Mouse (Mus musculus): ENCODE data around the gene Tnik. TPM values are rescaled to one million over a fixed set of nuclear protein-coding genes. Genes with fewer than 3 reads are reported as not detected.
A peak's percentile ranks its signal among the peaks of the same experiment; 100 is the strongest.

Gene Tnik
- 36.2 and 37.8 TPM in 2 replicates for polyA plus RNA-seq (2016; fragmentation: Nextera tagmentation; extraction: Ambion mirVana)

DNA sequence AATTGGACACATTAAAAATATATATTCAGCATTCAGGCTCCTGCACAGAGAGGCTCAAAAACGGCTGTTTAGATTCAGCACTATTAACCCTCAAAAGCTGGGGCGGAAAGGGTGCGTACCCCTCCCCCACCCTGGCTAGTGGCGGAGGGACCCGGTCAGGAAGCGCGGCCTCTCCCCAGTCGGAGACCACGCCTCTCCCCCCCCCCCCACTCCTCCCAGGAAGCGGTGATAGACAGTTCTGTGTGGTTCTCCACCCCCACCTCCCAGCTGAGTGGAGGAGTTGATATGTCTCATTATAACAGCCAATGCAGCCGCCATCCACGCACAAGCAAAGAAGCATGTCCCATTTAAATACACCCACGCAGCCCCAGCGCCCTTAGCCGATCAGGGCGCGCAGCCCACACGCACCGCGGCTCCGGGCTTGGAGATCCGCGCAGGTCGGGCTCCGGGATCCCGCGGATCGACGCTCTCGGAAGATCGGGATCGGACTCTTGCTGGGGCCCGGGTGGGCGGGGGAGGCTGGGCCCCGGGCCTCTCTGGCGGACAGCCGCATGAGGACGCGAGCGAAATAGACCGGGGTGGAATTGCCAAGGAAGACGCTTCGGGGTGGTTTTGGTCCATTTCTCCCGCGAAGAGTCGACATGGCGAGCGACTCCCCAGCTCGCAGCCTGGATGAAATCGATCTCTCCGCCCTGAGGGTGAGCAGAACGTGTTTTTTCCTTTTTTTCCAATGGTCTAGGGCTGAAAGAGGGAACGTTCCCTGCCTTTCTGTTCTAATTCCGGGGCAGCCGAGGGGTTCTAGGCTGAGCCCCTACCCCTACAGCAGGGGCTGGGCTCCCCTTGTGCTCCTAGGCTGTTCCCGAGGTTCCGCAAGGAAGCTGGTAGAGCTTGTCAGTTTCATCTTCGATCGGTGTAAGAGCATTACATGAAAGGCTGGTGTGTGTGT, at the start of gene Tnik:
TSS of gene Tnik (plus strand) at position 213 of the 946 bp plus-strand sequence.
- Histone ChIP-seq H3K4me1 (peaks cover 45% of the 10 kb centered on the region), H3K4me3 (replicated peaks) (peak within 1 kb of the TSS; percentile 73), H3K36me3 (replicated peaks) (no peaks in the 10 kb centered on the region), H3K27me3 (peaks cover 9% of the 10 kb centered on the region), H3K27ac (peak within 1 kb of the TSS; percentile 88), H3K9me3 (no peaks in the 10 kb centered on the region), H3K4me2 (peak within 1 kb of the TSS; percentile 91), H3K9ac (peak within 1 kb of the TSS; percentile 79)
- peak; percentile 91 for ATAC-seq (ENCODE audit: low FRiP score)
- under 1% methylated on average over 59 of the region's 59 CpGs for WGBS

GRCm38 (mm10) chr3:28214886-28215311, 48.1 kb upstream of the Tnik start:
- H3K9ac ChIP-seq: no peak overlapping the region
- no peaks in the 10 kb centered on the region for H3K9me3 ChIP-seq
- 0 out of 2 replicates have a peak, but pooled peaks cover 3% of the 10 kb centered on the region for H3K4me1 ChIP-seq
- no peak for ATAC-seq (ENCODE audit: low FRiP score)
- H3K27me3 ChIP-seq: 0 out of 2 replicates have a peak, but pooled peaks cover 5% of the 10 kb centered on the region
- no peak overlapping the region for H3K4me3 ChIP-seq (replicated peaks)
- H3K36me3 ChIP-seq (replicated peaks): no peaks in the 10 kb centered on the region
- H3K27ac ChIP-seq: no peak overlapping the region
- no peak overlapping the region for H3K4me2 ChIP-seq
- 86% methylated on average over 7 of the region's 7 CpGs for WGBS

DNA sequence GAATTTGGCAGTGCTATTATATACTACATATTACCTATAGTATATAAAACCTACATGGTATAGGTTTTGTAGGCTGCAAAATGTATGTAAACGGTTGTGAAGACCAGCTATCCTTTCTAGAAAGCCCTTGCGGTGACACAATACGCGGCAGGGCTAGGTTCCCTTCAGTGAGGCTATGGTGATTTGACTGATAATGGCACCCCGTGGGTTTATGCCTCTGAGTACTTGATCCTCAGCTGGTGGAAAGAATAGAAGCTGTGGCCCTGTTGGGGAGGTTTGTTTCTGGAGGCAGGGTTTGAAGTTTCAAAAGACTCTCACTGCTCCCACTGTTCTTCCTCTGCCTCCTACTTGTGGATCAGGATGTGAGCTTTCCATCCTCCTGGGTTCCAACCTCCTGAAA, 46.0 kb upstream of the Tnik start:
- no peaks in the 10 kb centered on the region for H3K36me3 ChIP-seq (replicated peaks)
- no peak overlapping the region for H3K27ac ChIP-seq
- H3K4me3 ChIP-seq (replicated peaks): no peak overlapping the region
- H3K9me3 ChIP-seq: no peaks in the 10 kb centered on the region
- 9% methylated on average over 5 of the region's 5 CpGs for WGBS
- 0 out of 2 replicates have a peak, but pooled peaks cover 3% of the 10 kb centered on the region for H3K4me1 ChIP-seq
- 0 out of 2 replicates have a peak, but pooled peaks cover 7% of the 10 kb centered on the region for H3K27me3 ChIP-seq
- no peak overlapping the region for H3K4me2 ChIP-seq
- ATAC-seq (ENCODE audit: low FRiP score): no peak
- H3K9ac ChIP-seq: no peak overlapping the region

GRCm38 (mm10) chr3:28219533-28219932, 43.5 kb upstream of the Tnik start:
- Histone ChIP-seq H3K9me3 (no peaks in the 10 kb centered on the region), H3K9ac (no peak overlapping the region), H3K36me3 (replicated peaks) (no peaks in the 10 kb centered on the region), H3K4me2 (no peak overlapping the region), H3K4me3 (replicated peaks) (no peak overlapping the region), H3K27ac (no peak overlapping the region), H3K4me1 (peaks cover 11% of the 10 kb centered on the region), H3K27me3 (0 out of 2 replicates have a peak, but pooled peaks cover 7% of the 10 kb centered on the region)
- WGBS: 87% methylated on average over 7 of the region's 7 CpGs
- ATAC-seq (ENCODE audit: low FRiP score): no peak

DNA sequence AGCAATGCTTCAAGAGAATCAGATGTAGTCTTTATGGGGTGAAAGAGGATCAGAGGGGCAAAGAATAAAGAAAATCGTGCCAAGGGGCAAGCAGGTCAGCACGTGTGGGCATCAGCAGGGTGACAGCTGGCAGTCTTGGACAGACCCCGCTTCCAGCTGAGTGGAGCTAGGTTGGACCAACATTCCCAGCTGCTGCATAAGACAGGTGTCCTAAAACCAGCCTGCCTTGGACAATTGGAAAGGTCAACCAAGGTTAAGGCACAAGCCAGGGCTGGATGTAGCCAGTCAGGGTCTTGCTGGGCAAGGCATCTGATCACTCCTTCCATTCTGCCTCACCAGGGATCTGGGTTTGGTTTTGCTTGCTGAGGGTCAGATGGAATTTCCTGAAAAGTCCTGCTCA, 43.0 kb upstream of the Tnik start:
- 92% methylated on average over 3 of the region's 3 CpGs for WGBS
- no peak overlapping the region for H3K9ac ChIP-seq
- no peak overlapping the region for H3K4me3 ChIP-seq (replicated peaks)
- no peaks in the 10 kb centered on the region for H3K36me3 ChIP-seq (replicated peaks)
- 0 out of 2 replicates have a peak, but pooled peaks cover 7% of the 10 kb centered on the region for H3K27me3 ChIP-seq
- H3K4me2 ChIP-seq: no peak overlapping the region
- no peak for ATAC-seq (ENCODE audit: low FRiP score)
- no peaks in the 10 kb centered on the region for H3K9me3 ChIP-seq
- H3K4me1 ChIP-seq: peaks cover 15% of the 10 kb centered on the region
- no peak overlapping the region for H3K27ac ChIP-seq

GRCm38 (mm10) chr3:28224437-28225356, 38.3 kb upstream of the Tnik start:
- H3K36me3 ChIP-seq (replicated peaks): no peaks in the 10 kb centered on the region
- H3K9me3 ChIP-seq: no peaks in the 10 kb centered on the region
- H3K4me3 ChIP-seq (replicated peaks): no peak overlapping the region
- WGBS: 36% methylated on average over 15 of the region's 15 CpGs
- peak overlapping the region; percentile 59; the same call in 1 of the 2 replicates for H3K27ac ChIP-seq
- H3K4me1 ChIP-seq: peaks cover 19% of the 10 kb centered on the region
- H3K9ac ChIP-seq: no peak overlapping the region
- ATAC-seq (ENCODE audit: low FRiP score): peak; percentile 74
- no peak overlapping the region; the same call in 1 of the 2 replicates for H3K4me2 ChIP-seq
- H3K27me3 ChIP-seq: 0 out of 2 replicates have a peak, but pooled peaks cover 4% of the 10 kb centered on the region

DNA sequence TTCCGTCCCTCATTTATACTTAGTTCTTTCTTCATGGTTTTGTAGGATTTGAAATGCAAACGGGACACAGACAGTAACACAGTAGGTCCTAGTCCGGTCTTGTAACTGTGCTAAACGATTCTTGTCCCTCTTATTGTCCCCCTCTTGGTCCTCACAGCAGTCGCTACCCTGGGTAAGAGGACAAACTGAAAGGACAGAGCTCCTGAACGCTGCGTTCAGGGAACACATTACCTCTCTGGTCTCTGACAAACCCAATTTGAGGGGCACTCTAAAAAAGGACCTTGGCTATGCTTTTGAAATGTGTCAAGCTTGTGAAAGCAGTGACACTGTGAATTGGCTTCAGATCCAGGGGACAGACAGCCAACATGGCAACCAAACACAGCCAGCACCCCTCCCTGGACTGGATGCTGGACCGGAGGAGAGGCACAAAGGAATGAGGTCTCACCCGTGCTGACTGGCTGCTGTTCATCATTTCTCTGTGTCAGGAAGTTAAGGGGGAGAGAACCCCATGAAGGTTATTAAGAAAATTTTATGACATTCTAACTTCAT, 37.6 kb upstream of the Tnik start:
- no peak overlapping the region for H3K4me3 ChIP-seq (replicated peaks)
- WGBS: 59% methylated on average over 9 of the region's 9 CpGs
- H3K27me3 ChIP-seq: no peaks in the 10 kb centered on the region
- no peak overlapping the region for H3K27ac ChIP-seq
- peaks cover 19% of the 10 kb centered on the region for H3K4me1 ChIP-seq
- no peaks in the 10 kb centered on the region for H3K9me3 ChIP-seq
- H3K36me3 ChIP-seq (replicated peaks): no peaks in the 10 kb centered on the region
- no peak overlapping the region for H3K9ac ChIP-seq
- H3K4me2 ChIP-seq: no peak overlapping the region; the same call in 1 of the 2 replicates
- ATAC-seq (ENCODE audit: low FRiP score): no peak

DNA sequence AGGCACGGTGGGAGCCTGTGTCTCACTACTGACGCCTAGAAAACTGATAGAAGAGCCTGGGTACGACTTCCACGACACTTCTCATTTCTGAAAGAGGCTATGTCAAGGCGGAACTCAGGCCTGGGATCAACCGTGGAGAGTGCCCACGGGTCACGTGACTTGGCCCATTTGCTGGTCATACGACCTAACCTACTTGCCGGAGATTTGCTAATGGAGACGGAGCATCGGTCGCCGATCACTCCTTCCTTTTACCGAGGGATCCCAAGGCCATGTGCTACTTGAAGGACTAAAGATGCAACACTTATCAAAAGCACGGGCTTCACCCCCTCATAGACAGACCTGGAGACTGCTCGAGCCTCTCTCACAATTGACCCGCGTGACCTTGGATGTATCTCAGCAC, 36.8 kb upstream of the Tnik start:
- Histone ChIP-seq H3K4me3 (replicated peaks) (no peak overlapping the region), H3K27ac (no peak overlapping the region), H3K9me3 (no peaks in the 10 kb centered on the region), H3K27me3 (no peaks in the 10 kb centered on the region), H3K4me2 (no peak overlapping the region), H3K9ac (no peak overlapping the region), H3K36me3 (replicated peaks) (no peaks in the 10 kb centered on the region), H3K4me1 (peaks cover 19% of the 10 kb centered on the region)
- ATAC-seq (ENCODE audit: low FRiP score): no peak
- WGBS: 86% methylated on average over 19 of the region's 19 CpGs

GRCm38 (mm10) chr3:28228930-28229329, 34.1 kb upstream of the Tnik start:
- H3K4me1 ChIP-seq: peaks cover 17% of the 10 kb centered on the region
- H3K4me3 ChIP-seq (replicated peaks): no peak overlapping the region
- no peak overlapping the region for H3K4me2 ChIP-seq
- H3K9me3 ChIP-seq: no peaks in the 10 kb centered on the region
- H3K27ac ChIP-seq: no peak overlapping the region
- no peaks in the 10 kb centered on the region for H3K27me3 ChIP-seq
- 88% methylated on average over 4 of the region's 4 CpGs for WGBS
- no peak for ATAC-seq (ENCODE audit: low FRiP score)
- H3K36me3 ChIP-seq (replicated peaks): no peaks in the 10 kb centered on the region
- no peak overlapping the region for H3K9ac ChIP-seq

- Histone ChIP-seq H3K4me3 (replicated peaks) (no peak overlapping the region), H3K9me3 (no peaks in the 10 kb centered on the region), H3K9ac (no peak overlapping the region), H3K4me2 (no peak overlapping the region), H3K4me1 (peaks cover 11% of the 10 kb centered on the region), H3K27me3 (no peaks in the 10 kb centered on the region), H3K36me3 (replicated peaks) (no peaks in the 10 kb centered on the region), H3K27ac (no peak overlapping the region)
- ATAC-seq (ENCODE audit: low FRiP score): no peak
- WGBS: 89% methylated on average over 2 of the region's 2 CpGs
These were observed 33.5 kb upstream of the Tnik start for GRCm38 (mm10) chr3:28229503-28229902.

DNA sequence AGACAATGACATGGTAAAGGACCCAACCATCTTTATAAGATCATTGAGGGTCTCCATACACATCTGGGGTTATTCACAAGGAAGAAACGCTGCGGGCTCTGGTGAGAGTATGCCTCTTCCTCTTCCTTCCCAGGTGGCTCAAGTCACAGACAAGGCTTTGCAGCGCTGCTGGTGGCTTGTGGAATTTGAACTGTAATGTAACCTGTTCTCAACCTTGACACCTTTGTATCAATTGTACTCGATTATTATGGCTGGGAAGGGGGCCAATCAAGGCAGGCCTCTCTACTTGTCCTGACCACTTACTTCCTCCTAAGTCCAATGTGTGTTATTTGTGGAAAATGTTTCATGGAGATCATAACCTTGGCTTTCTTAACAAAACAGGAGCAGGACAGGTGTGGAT, 30.1 kb upstream of the Tnik start:
- H3K27me3 ChIP-seq: no peaks in the 10 kb centered on the region
- no peaks in the 10 kb centered on the region for H3K9me3 ChIP-seq
- no peak overlapping the region for H3K4me3 ChIP-seq (replicated peaks)
- H3K4me2 ChIP-seq: no peak overlapping the region
- no peaks in the 10 kb centered on the region for H3K36me3 ChIP-seq (replicated peaks)
- H3K4me1 ChIP-seq: no peaks in the 10 kb centered on the region
- WGBS: 89% methylated on average over 4 of the region's 4 CpGs
- ATAC-seq (ENCODE audit: low FRiP score): no peak
- no peak overlapping the region for H3K27ac ChIP-seq
- no peak overlapping the region for H3K9ac ChIP-seq

GRCm38 (mm10) chr3:28234179-28234578, 28.8 kb upstream of the Tnik start:
- Histone ChIP-seq H3K36me3 (replicated peaks) (no peaks in the 10 kb centered on the region), H3K9ac (no peak overlapping the region), H3K9me3 (no peaks in the 10 kb centered on the region), H3K4me2 (no peak overlapping the region), H3K27ac (no peak overlapping the region), H3K27me3 (no peaks in the 10 kb centered on the region), H3K4me3 (replicated peaks) (no peak overlapping the region), H3K4me1 (no peaks in the 10 kb centered on the region)
- no peak for ATAC-seq (ENCODE audit: low FRiP score)
- WGBS: 85% methylated on average over 7 of the region's 7 CpGs

Measured in forebrain, embryonic 12.5 days (tissue).